Mouse (Mus musculus): ENCODE results near the gene Lhfpl5.

The Lhfpl5 gene

DNA sequence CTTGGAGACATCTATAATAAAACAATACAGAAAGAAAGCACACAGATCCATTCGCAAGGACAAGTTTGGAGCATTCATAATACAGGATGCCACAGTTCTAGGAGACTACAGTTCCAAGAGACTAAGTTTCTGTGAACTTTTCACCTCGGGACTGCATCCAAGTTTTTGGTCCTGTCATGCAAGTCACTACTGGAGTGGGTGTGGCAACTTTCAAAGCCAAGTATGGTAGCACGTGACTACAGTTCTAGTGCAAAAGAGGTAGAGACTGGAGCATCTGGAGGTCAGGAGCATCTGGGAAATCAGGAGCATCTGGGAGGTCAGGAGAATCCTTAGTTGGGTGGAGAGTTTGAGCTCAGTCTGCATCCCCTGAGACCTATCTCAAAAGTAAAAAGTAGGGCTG is 3.6 kb upstream of the Lhfpl5 start:
- no peak for DNase-seq (ENCODE audit: extremely low read depth, insufficient read length, low spot score)

GRCm38 (mm10) chr17:28572521-28572920 is 2.9 kb upstream of the Lhfpl5 start:
- no peak for DNase-seq (ENCODE audit: extremely low read depth, insufficient read length, low spot score)

DNA sequence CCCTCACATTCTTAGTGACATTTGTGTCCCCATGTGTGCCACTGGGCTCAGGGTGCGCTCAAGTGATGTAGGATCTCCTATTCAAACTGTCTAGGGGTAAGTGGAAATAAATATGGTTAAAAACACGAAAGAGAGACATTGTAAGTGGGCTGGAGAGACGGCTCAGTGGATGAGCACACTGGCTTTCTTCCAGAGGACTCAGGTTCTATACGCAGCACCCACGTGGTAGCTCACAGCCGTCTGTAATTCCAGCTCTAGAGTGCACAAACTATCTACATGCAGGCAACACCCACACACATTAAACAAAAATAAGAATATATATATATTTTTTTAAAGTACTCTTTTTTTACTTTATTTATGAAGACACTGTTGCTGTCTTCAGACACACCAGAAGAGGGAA is 2.5 kb upstream of the Lhfpl5 start:
- DNase-seq (ENCODE audit: extremely low read depth, insufficient read length, low spot score): no peak

DNA sequence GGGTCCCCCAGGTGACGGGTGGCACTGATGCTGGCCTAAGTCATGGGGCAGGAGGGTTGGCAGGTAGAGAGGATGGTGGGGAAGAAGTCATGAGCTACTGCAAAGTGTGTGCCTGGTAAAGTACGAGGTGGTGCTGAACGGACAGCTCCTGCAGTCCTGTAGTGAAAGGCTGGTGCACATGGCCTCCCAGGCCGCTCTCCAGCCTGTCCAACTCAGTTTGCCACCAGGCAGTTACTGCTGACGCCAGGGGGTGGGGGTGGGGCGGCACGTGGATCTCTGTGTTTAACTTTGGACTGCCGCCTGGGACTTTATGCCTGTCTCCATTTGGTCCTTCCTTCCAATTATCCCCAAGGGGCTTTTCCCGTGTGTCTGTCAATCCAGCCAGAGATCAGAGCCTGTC is 5.0 kb downstream of the Lhfpl5 start:
- peak; percentile 42 for DNase-seq (ENCODE audit: extremely low read depth, insufficient read length, low spot score)

GRCm38 (mm10) chr17:28581056-28581455 is 5.6 kb downstream of the Lhfpl5 start:
- DNase-seq (ENCODE audit: extremely low read depth, insufficient read length, low spot score): no peak

DNA sequence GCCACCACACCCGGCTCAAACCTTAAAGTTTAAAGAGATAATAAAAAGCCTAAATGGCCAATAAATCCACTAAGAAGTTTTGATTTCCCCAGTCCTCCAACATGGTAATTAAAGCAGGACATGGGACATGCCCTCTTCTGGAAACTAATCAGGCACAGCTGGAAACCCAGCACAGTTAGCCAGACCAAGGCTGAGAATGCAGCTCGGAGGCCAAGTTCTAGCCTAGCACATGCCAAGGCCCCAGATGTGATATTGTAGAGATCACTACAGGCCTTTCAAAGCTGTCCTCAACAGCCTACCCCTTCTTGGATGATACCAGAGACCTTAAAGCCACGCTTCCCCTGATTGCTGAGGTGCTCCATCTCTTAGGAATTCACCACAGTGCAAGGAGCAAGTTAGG is 11.1 kb downstream of the Lhfpl5 start:
- no peak for DNase-seq (ENCODE audit: extremely low read depth, insufficient read length, low spot score)

- DNase-seq (ENCODE audit: extremely low read depth, insufficient read length, low spot score): no peak
Observed at GRCm38 (mm10) chr17:28588591-28588990, 13.2 kb downstream of the Lhfpl5 start.

DNA sequence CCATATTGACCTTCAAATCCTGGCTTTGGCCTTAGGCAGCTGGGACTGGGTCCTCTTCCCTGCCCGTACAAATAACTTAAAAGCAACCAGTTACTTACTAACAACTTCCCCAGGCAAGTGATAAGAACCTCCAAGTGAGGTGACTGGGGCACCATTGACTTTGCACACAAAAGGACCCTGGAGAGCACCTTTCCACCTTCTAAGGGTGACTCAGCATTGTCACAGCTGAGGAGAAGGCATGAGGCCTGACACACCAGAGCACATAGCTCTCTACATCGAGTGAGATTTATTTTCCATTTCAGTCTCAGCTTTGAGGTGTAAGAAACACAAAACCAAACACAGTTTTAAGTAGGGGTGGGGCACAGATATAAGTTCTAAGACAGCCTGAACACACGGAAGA is 15.2 kb downstream of the Lhfpl5 start:
- DNase-seq (ENCODE audit: extremely low read depth, insufficient read length, low spot score): no peak

DNA sequence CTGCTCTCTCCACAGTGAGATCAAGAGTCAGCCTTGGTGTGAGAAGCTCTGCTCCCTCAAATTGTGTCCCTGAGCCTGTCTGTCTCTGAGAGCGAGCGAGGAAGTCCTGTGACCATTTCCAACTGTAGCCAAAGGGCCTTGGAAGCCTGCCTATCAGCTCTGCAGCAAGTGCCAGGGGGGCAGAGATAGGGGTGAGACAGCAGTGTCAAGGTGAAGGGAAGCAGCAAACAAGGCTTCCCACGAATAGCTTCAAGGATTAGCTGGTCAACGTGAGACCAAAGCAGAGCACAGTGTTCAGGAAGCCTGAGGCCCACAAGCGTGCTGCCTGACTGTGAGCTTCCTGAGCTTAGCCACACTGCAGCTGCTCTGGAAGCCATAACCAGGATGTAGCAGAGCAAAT is 16.0 kb downstream of the Lhfpl5 start:
- DNase-seq (ENCODE audit: extremely low read depth, insufficient read length, low spot score): no peak

DNA sequence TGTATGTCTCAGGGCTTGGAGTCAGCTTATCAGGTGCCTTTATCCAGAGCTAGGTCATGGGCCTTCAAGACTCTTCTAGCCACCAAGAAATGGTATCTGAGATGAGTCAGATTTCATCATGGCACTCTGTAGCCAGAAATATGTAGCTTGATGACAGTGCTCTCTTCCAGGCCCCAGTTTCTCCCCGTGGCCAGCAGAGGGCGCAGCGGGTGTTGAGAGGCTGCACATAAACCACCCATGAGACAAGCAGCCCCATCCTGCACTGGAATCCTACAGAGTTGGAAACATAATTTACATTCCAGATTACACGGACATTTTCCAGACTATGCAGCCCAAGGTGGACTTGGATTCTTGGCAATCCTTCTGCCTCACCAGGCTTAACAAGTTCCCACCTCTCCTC is 17.6 kb downstream of the Lhfpl5 start:
- DNase-seq (ENCODE audit: extremely low read depth, insufficient read length, low spot score): peak; percentile 58

GRCm38 (mm10) chr17:28593965-28594364 is 18.5 kb downstream of the Lhfpl5 start:
- DNase-seq (ENCODE audit: extremely low read depth, insufficient read length, low spot score): no peak

- no peak for DNase-seq (ENCODE audit: extremely low read depth, insufficient read length, low spot score)
Observed at GRCm38 (mm10) chr17:28600780-28601179, 25.3 kb downstream of the Lhfpl5 start.

DNA sequence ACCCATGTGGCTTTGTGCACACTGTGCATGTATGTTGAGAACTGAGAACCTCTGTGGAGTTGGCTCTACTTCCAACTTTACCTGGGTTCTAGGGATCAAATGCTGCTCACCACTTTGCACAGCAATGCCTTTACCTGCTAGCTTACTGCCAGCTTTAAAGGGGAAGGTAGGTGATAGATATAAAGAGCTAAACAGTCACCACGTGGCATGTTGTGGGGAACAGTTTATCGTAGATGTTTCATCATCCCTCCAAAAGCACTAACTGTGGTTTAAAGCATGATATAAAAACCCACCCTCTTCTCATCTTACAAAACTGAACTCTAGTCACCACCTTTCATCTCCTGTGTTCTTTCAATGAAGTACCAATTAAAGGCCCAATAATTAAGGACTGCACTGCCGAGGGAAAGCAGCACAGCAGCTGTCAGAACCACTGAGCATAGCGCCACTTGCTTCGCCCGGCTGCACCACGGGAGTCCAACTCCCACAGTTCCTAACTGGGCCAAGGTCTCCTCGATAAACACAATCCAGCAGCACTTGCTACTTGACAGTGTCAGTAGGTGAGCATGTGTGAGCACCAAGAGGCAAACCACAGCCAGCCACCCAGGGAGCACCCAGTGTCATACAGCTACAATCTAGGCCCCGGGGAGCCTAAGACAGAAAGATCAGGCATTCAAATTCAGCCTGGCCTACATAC is 26.3 kb downstream of the Lhfpl5 start:
- no peak for DNase-seq (ENCODE audit: extremely low read depth, insufficient read length, low spot score)

GRCm38 (mm10) chr17:28609543-28609942 is 34.1 kb downstream of the Lhfpl5 start:
- no peak for DNase-seq (ENCODE audit: extremely low read depth, insufficient read length, low spot score)

DNA sequence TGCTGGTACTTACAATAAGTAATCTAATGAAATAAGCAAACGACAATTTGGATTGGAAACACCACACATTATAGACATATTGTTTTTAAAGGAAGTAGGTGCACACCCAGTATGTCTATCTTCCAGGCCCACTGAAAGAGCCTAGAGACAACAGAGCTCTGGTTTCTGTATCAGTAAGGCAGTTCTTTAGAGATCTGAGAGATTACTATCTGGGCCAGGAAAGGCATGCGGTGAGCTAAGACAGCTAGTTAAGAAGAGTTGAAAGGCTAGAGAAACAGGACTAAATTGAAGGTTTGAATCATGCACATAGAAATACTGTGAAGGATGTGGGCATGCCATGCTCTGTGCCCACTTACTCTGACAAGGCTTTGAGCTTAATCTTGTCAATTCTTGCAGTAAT is 37.2 kb downstream of the Lhfpl5 start:
- DNase-seq (ENCODE audit: extremely low read depth, insufficient read length, low spot score): no peak

DNA sequence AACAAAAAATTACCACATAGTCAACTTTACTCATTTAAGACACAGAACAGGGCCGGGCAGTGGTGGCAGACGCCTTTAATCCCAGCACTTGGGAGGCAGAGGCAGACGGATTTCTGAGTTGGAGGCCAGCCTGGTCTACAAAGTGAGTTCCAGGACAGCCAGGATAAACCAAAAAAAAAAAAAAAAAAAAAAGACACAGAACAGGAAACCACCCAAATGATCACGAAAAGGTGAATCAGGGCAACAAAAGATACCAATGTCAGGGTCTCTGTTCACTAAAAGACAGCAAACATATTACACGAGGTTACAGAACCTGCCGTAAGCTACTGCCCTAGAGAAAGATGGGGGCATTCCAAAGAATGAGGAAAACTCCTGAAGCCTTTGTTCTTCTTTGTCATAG is 37.7 kb downstream of the Lhfpl5 start:
- no peak for DNase-seq (ENCODE audit: extremely low read depth, insufficient read length, low spot score)

- no peak for DNase-seq (ENCODE audit: extremely low read depth, insufficient read length, low spot score)
Observed at GRCm38 (mm10) chr17:28615332-28615731, 39.9 kb downstream of the Lhfpl5 start.

DNA sequence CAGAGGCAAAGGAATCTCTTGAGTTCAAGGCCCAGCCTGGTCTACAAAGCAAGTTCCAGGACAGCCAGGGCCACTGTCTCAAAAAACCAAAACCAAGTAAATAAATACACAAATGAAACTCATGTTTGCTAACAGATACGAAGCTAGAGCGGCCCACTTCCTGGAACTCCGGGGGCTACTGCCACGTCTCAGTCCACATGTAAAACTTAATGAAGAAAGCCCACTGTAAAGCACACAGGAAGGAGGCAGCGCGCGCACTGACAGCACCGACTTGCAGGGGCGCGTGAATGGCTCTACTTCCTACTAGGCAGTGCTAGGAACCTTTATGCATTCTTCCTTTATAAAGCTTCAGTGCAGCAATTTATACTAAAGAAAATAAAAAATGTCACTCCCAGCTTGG is 42.2 kb downstream of the Lhfpl5 start:
- no peak for DNase-seq (ENCODE audit: extremely low read depth, insufficient read length, low spot score)

DNA sequence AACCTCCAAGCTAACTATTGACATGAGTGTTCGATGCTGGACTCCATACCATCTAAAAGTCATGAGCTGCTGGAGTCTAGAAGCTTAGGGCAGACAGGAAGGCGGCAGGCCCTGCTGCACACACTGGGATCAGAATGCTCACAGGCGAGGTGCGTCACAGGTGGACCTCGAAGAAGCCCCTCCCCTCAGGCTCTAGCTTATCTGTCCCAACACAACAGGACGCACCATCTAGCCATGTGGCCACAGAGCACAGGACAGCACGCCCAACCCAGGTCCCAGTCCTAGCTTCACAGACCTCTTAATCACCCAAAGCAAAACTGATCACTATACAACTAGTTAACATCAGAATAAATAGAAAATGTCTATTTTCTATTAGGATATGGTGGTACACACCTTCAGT is 42.7 kb downstream of the Lhfpl5 start:
- no peak for DNase-seq (ENCODE audit: extremely low read depth, insufficient read length, low spot score)

GRCm38 (mm10) chr17:28618775-28619174 is 43.3 kb downstream of the Lhfpl5 start:
- DNase-seq (ENCODE audit: extremely low read depth, insufficient read length, low spot score): no peak

DNA sequence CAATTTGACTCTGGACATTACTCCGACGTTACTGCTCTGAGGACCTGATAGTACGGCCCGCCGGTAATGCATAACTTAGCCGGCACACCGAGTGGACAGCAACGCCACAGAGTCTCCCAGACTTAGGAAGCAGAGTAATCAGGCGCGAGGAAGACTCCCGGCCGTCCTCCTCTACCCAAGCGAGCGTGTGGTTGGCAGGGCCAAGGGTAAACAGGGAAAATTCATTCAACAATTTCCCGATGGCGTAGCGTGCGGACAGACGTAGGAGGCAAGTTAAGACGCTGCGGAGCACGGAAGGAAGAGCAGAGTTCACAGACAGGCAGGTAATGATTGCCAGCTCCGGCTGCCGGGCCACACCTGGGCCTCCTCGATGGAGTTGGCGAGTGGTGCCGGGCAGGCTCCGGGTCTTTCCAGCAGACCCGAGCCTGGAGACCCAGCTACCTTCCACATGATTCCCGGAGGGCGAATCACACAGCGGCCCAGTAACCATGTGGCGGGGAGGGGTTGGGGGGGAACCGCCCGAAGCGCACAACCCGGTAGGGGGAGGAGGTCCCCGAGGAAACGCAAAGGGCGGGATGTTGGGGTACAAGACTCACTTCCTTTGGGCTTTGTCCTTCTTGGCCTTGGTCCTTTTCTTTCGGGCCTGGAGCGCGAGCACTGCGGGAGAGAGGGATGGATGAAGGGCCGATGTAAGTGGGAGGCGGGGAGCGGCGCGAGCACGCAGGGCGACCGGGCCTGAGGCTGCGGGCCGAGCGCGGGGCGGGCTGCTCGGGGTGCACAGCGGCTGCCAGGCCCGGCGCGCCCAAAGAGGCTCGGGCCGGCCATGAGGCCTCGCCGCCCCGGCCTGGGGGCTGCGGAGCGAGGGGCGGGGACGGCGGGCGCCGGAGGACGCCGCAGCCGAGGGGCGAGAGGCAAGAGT is 46.2 kb downstream of the Lhfpl5 start:
- DNase-seq (ENCODE audit: extremely low read depth, insufficient read length, low spot score): peak; percentile 79

- peak; percentile 93 for DNase-seq (ENCODE audit: extremely low read depth, insufficient read length, low spot score)
Observed at GRCm38 (mm10) chr17:28622300-28622759, 46.9 kb downstream of the Lhfpl5 start, which contains the start of gene Srpk1. Srpk1 (minus strand) TSS chr17:28622709.
